Mouse (Mus musculus): Measurements from ENCODE around the gene Arntl. TPM values are rescaled to one million over a fixed set of nuclear protein-coding genes. Genes with fewer than 3 reads are reported as not detected.
A peak's percentile ranks its signal among the peaks of the same experiment; 100 is the strongest.

Arntl gene
- polyA plus RNA-seq, 1 experiment from 2014 or later = 16.7 TPM

- Histone ChIP-seq H3K27ac (no peak overlapping the region), H3K36me3 (replicated peaks) (0 out of 2 replicates have a peak, but pooled peaks cover 3% of the 10 kb centered on the region), H3K4me3 (no peak overlapping the region), H3K4me1 (no peaks in the 10 kb centered on the region), H3K4me2 (no peak overlapping the region), H3K9ac (no peak overlapping the region), H3K9me3 (no peaks in the 10 kb centered on the region), H3K27me3 (replicated peaks) (no peaks in the 10 kb centered on the region)
- 75% methylated on average over 2 of the region's 2 CpGs for WGBS
- ATAC-seq (replicated peaks) = no peak
Measured at GRCm38 (mm10) chr7:113279246-113279645, 72.0 kb downstream of the Arntl start.

GRCm38 (mm10) chr7:113285405-113285804 is 78.1 kb downstream of the Arntl start:
- Histone ChIP-seq H3K9ac (no peak overlapping the region), H3K36me3 (replicated peaks) (0 out of 2 replicates have a peak, but pooled peaks cover 3% of the 10 kb centered on the region), H3K9me3 (no peaks in the 10 kb centered on the region), H3K4me3 (no peak overlapping the region), H3K4me2 (no peak overlapping the region), H3K27me3 (replicated peaks) (no peaks in the 10 kb centered on the region), H3K4me1 (no peaks in the 10 kb centered on the region), H3K27ac (no peak overlapping the region)
- ATAC-seq (replicated peaks) = no peak
- WGBS = 92% methylated on average over 2 of the region's 2 CpGs

GRCm38 (mm10) chr7:113289211-113289610 is 81.9 kb downstream of the Arntl start:
- H3K9ac ChIP-seq = no peak overlapping the region
- no peak for ATAC-seq (replicated peaks)
- no peak overlapping the region for H3K4me3 ChIP-seq
- H3K27ac ChIP-seq = no peak overlapping the region
- H3K36me3 ChIP-seq (replicated peaks) = no peaks in the 10 kb centered on the region
- no peaks in the 10 kb centered on the region for H3K27me3 ChIP-seq (replicated peaks)
- H3K9me3 ChIP-seq = no peaks in the 10 kb centered on the region
- 88% methylated on average over 1 of the region's 1 CpGs for WGBS
- H3K4me1 ChIP-seq = no peaks in the 10 kb centered on the region
- no peak overlapping the region for H3K4me2 ChIP-seq

GRCm38 (mm10) chr7:113291741-113292140 is 84.5 kb downstream of the Arntl start:
- H3K4me2 ChIP-seq = no peak overlapping the region
- no peaks in the 10 kb centered on the region for H3K27me3 ChIP-seq (replicated peaks)
- H3K27ac ChIP-seq = no peak overlapping the region
- no peak overlapping the region for H3K9ac ChIP-seq
- H3K4me1 ChIP-seq = peaks cover 8% of the 10 kb centered on the region
- no peaks in the 10 kb centered on the region for H3K36me3 ChIP-seq (replicated peaks)
- no peak for ATAC-seq (replicated peaks)
- no peak overlapping the region for H3K4me3 ChIP-seq
- H3K9me3 ChIP-seq = no peaks in the 10 kb centered on the region
- 80% methylated on average over 5 of the region's 5 CpGs for WGBS

GRCm38 (mm10) chr7:113292193-113292592 is 84.9 kb downstream of the Arntl start:
- Histone ChIP-seq H3K9ac (no peak overlapping the region), H3K36me3 (replicated peaks) (no peaks in the 10 kb centered on the region), H3K4me3 (no peak overlapping the region), H3K4me1 (peaks cover 8% of the 10 kb centered on the region), H3K27me3 (replicated peaks) (no peaks in the 10 kb centered on the region), H3K4me2 (no peak overlapping the region), H3K9me3 (no peaks in the 10 kb centered on the region), H3K27ac (no peak overlapping the region)
- WGBS = 87% methylated on average over 4 of the region's 4 CpGs
- ATAC-seq (replicated peaks) = no peak

- WGBS = 93% methylated on average over 6 of the region's 6 CpGs
- H3K36me3 ChIP-seq (replicated peaks) = no peaks in the 10 kb centered on the region
- H3K4me3 ChIP-seq = no peak overlapping the region
- H3K4me2 ChIP-seq = no peak overlapping the region
- H3K4me1 ChIP-seq = peaks cover 8% of the 10 kb centered on the region
- no peak overlapping the region for H3K27ac ChIP-seq
- no peak for ATAC-seq (replicated peaks)
- H3K9me3 ChIP-seq = no peaks in the 10 kb centered on the region
- H3K9ac ChIP-seq = no peak overlapping the region
- H3K27me3 ChIP-seq (replicated peaks) = no peaks in the 10 kb centered on the region
Measured at GRCm38 (mm10) chr7:113294598-113294997, 87.3 kb downstream of the Arntl start.

- ATAC-seq (replicated peaks) = peak; percentile 27; the same call in 1 of the 2 replicates
- no peak overlapping the region for H3K4me3 ChIP-seq
- WGBS = 32% methylated on average over 17 of the region's 17 CpGs
- no peak overlapping the region for H3K9ac ChIP-seq
- no peak overlapping the region for H3K27ac ChIP-seq
- H3K4me2 ChIP-seq = no peak overlapping the region
- no peaks in the 10 kb centered on the region for H3K9me3 ChIP-seq
- H3K36me3 ChIP-seq (replicated peaks) = no peaks in the 10 kb centered on the region
- H3K27me3 ChIP-seq (replicated peaks) = no peaks in the 10 kb centered on the region
- peaks cover 8% of the 10 kb centered on the region for H3K4me1 ChIP-seq
Measured at GRCm38 (mm10) chr7:113295077-113295890, 88.0 kb downstream of the Arntl start.

- WGBS = 89% methylated on average over 4 of the region's 4 CpGs
- no peak overlapping the region for H3K4me2 ChIP-seq
- no peak overlapping the region for H3K9ac ChIP-seq
- no peak overlapping the region for H3K27ac ChIP-seq
- no peak overlapping the region for H3K4me3 ChIP-seq
- ATAC-seq (replicated peaks) = no peak
- peaks cover 8% of the 10 kb centered on the region for H3K4me1 ChIP-seq
- no peaks in the 10 kb centered on the region for H3K9me3 ChIP-seq
- no peaks in the 10 kb centered on the region for H3K27me3 ChIP-seq (replicated peaks)
- no peaks in the 10 kb centered on the region for H3K36me3 ChIP-seq (replicated peaks)
Measured at GRCm38 (mm10) chr7:113297813-113298212, 90.5 kb downstream of the Arntl start.

GRCm38 (mm10) chr7:113310136-113310535 is 102.9 kb downstream of the Arntl start:
- no peak overlapping the region for H3K9ac ChIP-seq
- no peak for ATAC-seq (replicated peaks)
- 47% methylated on average over 3 of the region's 3 CpGs for WGBS
- H3K27ac ChIP-seq = no peak overlapping the region
- no peak overlapping the region for H3K4me3 ChIP-seq
- H3K4me1 ChIP-seq = 0 out of 2 replicates have a peak, but pooled peaks cover 5% of the 10 kb centered on the region
- no peaks in the 10 kb centered on the region for H3K9me3 ChIP-seq
- H3K4me2 ChIP-seq = no peak overlapping the region
- H3K27me3 ChIP-seq (replicated peaks) = no peaks in the 10 kb centered on the region
- H3K36me3 ChIP-seq (replicated peaks) = 0 out of 2 replicates have a peak, but pooled peaks cover 3% of the 10 kb centered on the region

- Histone ChIP-seq H3K4me1 (0 out of 2 replicates have a peak, but pooled peaks cover 5% of the 10 kb centered on the region), H3K9ac (no peak overlapping the region), H3K27me3 (replicated peaks) (no peaks in the 10 kb centered on the region), H3K9me3 (no peaks in the 10 kb centered on the region), H3K36me3 (replicated peaks) (0 out of 2 replicates have a peak, but pooled peaks cover 11% of the 10 kb centered on the region), H3K4me3 (no peak overlapping the region), H3K4me2 (no peak overlapping the region), H3K27ac (no peak overlapping the region)
- peak; percentile 69 for ATAC-seq (replicated peaks)
- WGBS = 24% methylated on average over 2 of the region's 2 CpGs
Measured at GRCm38 (mm10) chr7:113311784-113312183, 104.5 kb downstream of the Arntl start.

GRCm38 (mm10) chr7:113320128-113320527 is 112.9 kb downstream of the Arntl start:
- Histone ChIP-seq H3K4me2 (no peak overlapping the region), H3K27ac (no peak overlapping the region), H3K4me3 (no peak overlapping the region), H3K27me3 (replicated peaks) (no peaks in the 10 kb centered on the region), H3K9me3 (no peaks in the 10 kb centered on the region), H3K9ac (no peak overlapping the region), H3K4me1 (no peaks in the 10 kb centered on the region), H3K36me3 (replicated peaks) (peaks cover 13% of the 10 kb centered on the region; the same call in 1 of the 2 replicates)
- ATAC-seq (replicated peaks) = no peak
- 75% methylated on average over 1 of the region's 1 CpGs for WGBS

GRCm38 (mm10) chr7:113334036-113334435 is 126.8 kb downstream of the Arntl start:
- no peak overlapping the region for H3K27ac ChIP-seq
- no peaks in the 10 kb centered on the region for H3K36me3 ChIP-seq (replicated peaks)
- H3K4me1 ChIP-seq = no peaks in the 10 kb centered on the region

GRCm38 (mm10) chr7:113335250-113335649 is 128.0 kb downstream of the Arntl start:
- H3K36me3 ChIP-seq (replicated peaks) = no peaks in the 10 kb centered on the region
- no peak overlapping the region for H3K4me2 ChIP-seq
- no peaks in the 10 kb centered on the region for H3K27me3 ChIP-seq (replicated peaks)
- WGBS = 86% methylated on average over 8 of the region's 8 CpGs
- H3K4me3 ChIP-seq = no peak overlapping the region
- no peaks in the 10 kb centered on the region for H3K4me1 ChIP-seq
- ATAC-seq (replicated peaks) = no peak
- H3K27ac ChIP-seq = no peak overlapping the region
- no peaks in the 10 kb centered on the region for H3K9me3 ChIP-seq
- no peak overlapping the region for H3K9ac ChIP-seq

More at GRCm38 (mm10) chr7:113334036-113334435, 126.8 kb downstream of the Arntl start:
- no peak for ATAC-seq (replicated peaks)
- H3K4me3 ChIP-seq = no peak overlapping the region
- H3K9ac ChIP-seq = no peak overlapping the region
- H3K9me3 ChIP-seq = no peaks in the 10 kb centered on the region
- no peaks in the 10 kb centered on the region for H3K27me3 ChIP-seq (replicated peaks)
- H3K4me2 ChIP-seq = no peak overlapping the region

Data from midbrain, embryonic 15.5 days (tissue).